Mouse (Mus musculus): ENCODE results near the gene Colq. TPM values are rescaled to one million over a fixed set of nuclear protein-coding genes. Genes with fewer than 3 reads are reported as not detected.

Colq gene
- total RNA-seq, 2 experiments from 2014 or later, result not detected

GRCm38 (mm10) chr14:31473297-31473696 lies 117.8 kb downstream of the Colq start:
- ATAC-seq (replicated peaks; ENCODE audit: low FRiP score, poor library complexity, severe bottlenecking), result no peak

Other genes with a start within 250 kb of the Colq start
- 8.5 and 15.3 TPM in 2 replicates for gene Sh3bp5, start 155.3 kb downstream of the Colq start, total RNA-seq (2015; ENCODE audit: low replicate concordance)
- gene Sh3bp5, start 155.3 kb downstream of the Colq start, total RNA-seq (2017; ENCODE audit: low replicate concordance), result 8.1 and 11.1 TPM in 2 replicates
- 10.4 and 13.0 TPM in 2 replicates for gene Eaf1, start 96.9 kb downstream of the Colq start, total RNA-seq (2015; ENCODE audit: low replicate concordance)
- gene Eaf1, start 96.9 kb downstream of the Colq start, total RNA-seq (2017; ENCODE audit: low replicate concordance), result 8.2 and 12.0 TPM in 2 replicates
- 10.2 and 13.8 TPM in 2 replicates for gene Mettl6, start 96.3 kb downstream of the Colq start, total RNA-seq (2015; ENCODE audit: low replicate concordance)
- 24.1 and 33.0 TPM in 2 replicates for gene Mettl6, start 96.3 kb downstream of the Colq start, total RNA-seq (2017; ENCODE audit: low replicate concordance)
- gene Gm49387, start 49.5 kb upstream of the Colq start, total RNA-seq (2015; ENCODE audit: low replicate concordance), result 2.7 TPM in 1 of 2 replicates, not detected in the other
- gene Gm49387, start 49.5 kb upstream of the Colq start, total RNA-seq (2017; ENCODE audit: low replicate concordance), result not detected in 2 replicates
- gene Btd, start 49.7 kb upstream of the Colq start, total RNA-seq (2015; ENCODE audit: low replicate concordance), result 5.6 and 18.3 TPM in 2 replicates
- 4.5 and 5.3 TPM in 2 replicates for gene Btd, start 49.7 kb upstream of the Colq start, total RNA-seq (2017; ENCODE audit: low replicate concordance)
- gene Hacl1, start 49.9 kb upstream of the Colq start, total RNA-seq (2015; ENCODE audit: low replicate concordance), result 0.58 and 11.5 TPM in 2 replicates
- 11.2 and 18.7 TPM in 2 replicates for gene Hacl1, start 49.9 kb upstream of the Colq start, total RNA-seq (2017; ENCODE audit: low replicate concordance)
- 79.4 and 80.5 TPM in 2 replicates for gene Ankrd28, start 239.3 kb upstream of the Colq start, total RNA-seq (2015; ENCODE audit: low replicate concordance)
- 147 and 157 TPM in 2 replicates for gene Ankrd28, start 239.3 kb upstream of the Colq start, total RNA-seq (2017; ENCODE audit: low replicate concordance)